Mouse (Mus musculus) midbrain, embryonic 14.5 days (tissue): ENCODE data around the gene Kat2b. TPM values are rescaled to one million over a fixed set of nuclear protein-coding genes. Genes with fewer than 3 reads are reported as not detected.
"Not testable (repeated sequence)": the region's sequence is repeated elsewhere in the genome, so short reads cannot be mapped to it uniquely, and the experiment has no call there.

Experiments used
- ATAC-seq: fragments of 200-750 bp; cut with Nextera tagmentation; 2 replicates; pipeline ENCODE4 v1.8.0; 2017; ENCODE audit warnings: moderate number of reproducible peaks, moderate library complexity; ENCODE audit not compliant: low FRiP score, low TSS enrichment
- DNase-seq: peaks from one replicate; pipeline ENCODE4 v3.0.0-alpha.2; 2015
- H3K27ac ChIP-seq: fragments of 300-500 bp; sonication (generic); replicated peaks from 2 replicates; pipeline ENCODE4 v1.5.1; 2014; ENCODE audit warnings: mild to moderate bottlenecking, low read depth, low read length, moderate library complexity
- H3K27me3 ChIP-seq: fragments of 300-500 bp; sonication (generic); 2 replicates; pipeline ENCODE4 v1.6.1; 2014; ENCODE audit warnings: low read length, control low read depth, mixed read lengths; ENCODE audit not compliant: control insufficient read depth, insufficient read depth
- H3K36me3 ChIP-seq: fragments of 300-500 bp; sonication (generic); 2 replicates; pipeline ENCODE4 v1.6.1; 2014; ENCODE audit warnings: low read length, control low read depth; ENCODE audit not compliant: control insufficient read depth, insufficient read depth
- H3K4me1 ChIP-seq: fragments of 300-500 bp; sonication (generic); 2 replicates; pipeline ENCODE4 v1.6.1; 2014; ENCODE audit warnings: mild to moderate bottlenecking, antibody characterized with exemption, low read length, control low read depth; ENCODE audit not compliant: control insufficient read depth, insufficient read depth
- H3K4me2 ChIP-seq: fragments of 300-500 bp; sonication (generic); 2 replicates; pipeline ENCODE4 v1.6.1; 2014; ENCODE audit warnings: mild to moderate bottlenecking, low read length, moderate library complexity
- H3K4me3 ChIP-seq: fragments of 300-500 bp; sonication (generic); replicated peaks from 2 replicates; pipeline ENCODE4 v1.5.1; 2014; ENCODE audit warnings: low read depth, low read length
- H3K9ac ChIP-seq: fragments of 300-500 bp; sonication (generic); replicated peaks from 2 replicates; pipeline ENCODE4 v1.6.1; 2014; ENCODE audit warnings: mild to moderate bottlenecking, low read length, moderate library complexity
- H3K9me3 ChIP-seq: fragments of 300-500 bp; sonication (generic); 2 replicates; pipeline ENCODE4 v1.6.1; 2016; ENCODE audit warnings: low read length, control low read depth, mixed read lengths; ENCODE audit not compliant: control insufficient read depth
- WGBS: fragments of 180-500 bp; shearing (Covaris S2); extraction: QIAGEN DNeasy Blood & Tissue Kit; methylation state at CpG from one replicate; pipeline ENCODE4 v1.1.7; 2014; 5-methylcytosine and 5-hydroxymethylcytosine counted together
- polyA plus RNA-seq: library from polyadenylated mRNA; unstranded; fragments of >200 nt; fragmentation: Nextera tagmentation; extraction: Ambion mirVana; gene quantifications from 2 replicates; pipeline ENCODE4 v1.2.1, GENCODE M21; 2014

Kat2b gene
- polyA plus RNA-seq, 1 experiment from 2014 or later = 9.4 TPM

GRCm38 (mm10) chr17:53598571-53598970 lies 31.9 kb downstream of the Kat2b start:
- Histone ChIP-seq H3K4me3 (no peak overlapping the region), H3K27me3 (no peaks in the 10 kb centered on the region), H3K9me3 (no peaks in the 10 kb centered on the region), H3K36me3 (no peaks in the 10 kb centered on the region), H3K9ac (no peak overlapping the region), H3K27ac (no peak overlapping the region), H3K4me1 (peaks cover 15% of the 10 kb centered on the region), H3K4me2 (no peak overlapping the region)
- ATAC-seq (no peak), DNase-seq (no peak)
- 96% methylated on average over 4 of the region's 4 CpGs for WGBS

GRCm38 (mm10) chr17:53603236-53603635 lies 36.6 kb downstream of the Kat2b start:
- ATAC-seq, H3K9ac ChIP-seq, H3K27me3 ChIP-seq, H3K36me3 ChIP-seq, DNase-seq, H3K9me3 ChIP-seq, H3K4me3 ChIP-seq, H3K27ac ChIP-seq, H3K4me1 ChIP-seq, H3K4me2 ChIP-seq: not testable (repeated sequence)
- WGBS = no CpG with 5 or more reads among the region's 7 CpGs

- H3K4me3 ChIP-seq, H3K27ac ChIP-seq, ATAC-seq, H3K9ac ChIP-seq, H3K4me1 ChIP-seq, DNase-seq, H3K36me3 ChIP-seq, H3K27me3 ChIP-seq, H3K9me3 ChIP-seq, H3K4me2 ChIP-seq: not testable (repeated sequence)
- no CpG with 5 or more reads among the region's 7 CpGs for WGBS
These were observed 39.4 kb downstream of the Kat2b start for GRCm38 (mm10) chr17:53606082-53606481.

GRCm38 (mm10) chr17:53608924-53609323 lies 42.3 kb downstream of the Kat2b start:
- not testable (repeated sequence) for H3K9ac ChIP-seq, H3K9me3 ChIP-seq, H3K27me3 ChIP-seq, H3K4me2 ChIP-seq, H3K4me3 ChIP-seq, H3K27ac ChIP-seq, H3K4me1 ChIP-seq, DNase-seq, ATAC-seq
- WGBS = no CpG with 5 or more reads among the region's 7 CpGs
- peaks cover 14% of the 10 kb centered on the region; the same call in 1 of the 2 replicates for H3K36me3 ChIP-seq

GRCm38 (mm10) chr17:53617295-53617957 lies 50.8 kb downstream of the Kat2b start:
- Histone ChIP-seq H3K27me3 (no peaks in the 10 kb centered on the region), H3K9me3 (no peaks in the 10 kb centered on the region), H3K36me3 (no peaks in the 10 kb centered on the region), H3K4me1 (no peaks in the 10 kb centered on the region), H3K9ac (no peak overlapping the region), H3K4me3 (no peak overlapping the region), H3K4me2 (no peak overlapping the region), H3K27ac (no peak overlapping the region)
- ATAC-seq = no peak
- WGBS = 96% methylated on average over 6 of the region's 6 CpGs
- DNase-seq = no peak

GRCm38 (mm10) chr17:53618369-53618768 lies 51.7 kb downstream of the Kat2b start:
- 99% methylated on average over 7 of the region's 7 CpGs for WGBS
- ATAC-seq (no peak), DNase-seq (no peak)
- H3K9ac ChIP-seq = no peak overlapping the region
- no peak overlapping the region for H3K4me3 ChIP-seq
- H3K27me3 ChIP-seq = no peaks in the 10 kb centered on the region
- no peak overlapping the region for H3K4me2 ChIP-seq
- no peaks in the 10 kb centered on the region for H3K36me3 ChIP-seq
- no peaks in the 10 kb centered on the region for H3K9me3 ChIP-seq
- no peaks in the 10 kb centered on the region for H3K4me1 ChIP-seq
- H3K27ac ChIP-seq = no peak overlapping the region

- ATAC-seq = no peak
- Histone ChIP-seq H3K27ac (no peak overlapping the region), H3K9ac (no peak overlapping the region), H3K4me1 (no peaks in the 10 kb centered on the region), H3K9me3 (no peaks in the 10 kb centered on the region), H3K4me3 (no peak overlapping the region), H3K27me3 (no peaks in the 10 kb centered on the region), H3K4me2 (no peak overlapping the region), H3K36me3 (no peaks in the 10 kb centered on the region)
- DNase-seq = no peak
These were observed 52.7 kb downstream of the Kat2b start for GRCm38 (mm10) chr17:53619391-53619790.

- no peaks in the 10 kb centered on the region for H3K27me3 ChIP-seq
- no peak for ATAC-seq
- H3K4me3 ChIP-seq = no peak overlapping the region
- H3K27ac ChIP-seq = no peak overlapping the region
- H3K4me1 ChIP-seq = no peaks in the 10 kb centered on the region
- no peak for DNase-seq
- no peak overlapping the region for H3K4me2 ChIP-seq
- H3K9me3 ChIP-seq = no peaks in the 10 kb centered on the region
- H3K36me3 ChIP-seq = peaks cover 7% of the 10 kb centered on the region
- H3K9ac ChIP-seq = no peak overlapping the region
- 81% methylated on average over 4 of the region's 4 CpGs for WGBS
These were observed 54.0 kb downstream of the Kat2b start for GRCm38 (mm10) chr17:53620611-53621010.

GRCm38 (mm10) chr17:53622125-53622524 lies 55.5 kb downstream of the Kat2b start:
- peaks cover 12% of the 10 kb centered on the region for H3K36me3 ChIP-seq
- H3K9me3 ChIP-seq = no peaks in the 10 kb centered on the region
- H3K27ac ChIP-seq = no peak overlapping the region
- H3K4me2 ChIP-seq = no peak overlapping the region
- H3K4me1 ChIP-seq = no peaks in the 10 kb centered on the region
- H3K9ac ChIP-seq = no peak overlapping the region
- H3K4me3 ChIP-seq = no peak overlapping the region
- DNase-seq = no peak
- 88% methylated on average over 3 of the region's 3 CpGs for WGBS
- no peaks in the 10 kb centered on the region for H3K27me3 ChIP-seq
- no peak for ATAC-seq
